Mouse (Mus musculus) brain, embryonic 14.5 days (tissue): ENCODE measurements around the gene Apoc4. TPM values are rescaled to one million over a fixed set of nuclear protein-coding genes. Genes with fewer than 3 reads are reported as not detected.

Experiments used
- DNase-seq: peaks from one replicate; pipeline ENCODE4 v3.0.0-alpha.2; 2011; ENCODE audit warnings: low read depth
- CTCF ChIP-seq: fragments of 200-500 bp; IDR thresholded peaks from 2 replicates; pipeline ENCODE4 v1.5.1; 2012; ENCODE audit warnings: inconsistent platforms, mild to moderate bottlenecking, moderate library complexity, borderline replicate concordance; ENCODE audit not compliant: insufficient read depth, insufficient read length; ENCODE audit errors: extremely low read depth
- POLR2A ChIP-seq: fragments of 200-500 bp; IDR thresholded peaks from 2 replicates; pipeline ENCODE4 v1.6.1; 2012; ENCODE audit warnings: mild to moderate bottlenecking, inconsistent platforms, borderline replicate concordance; ENCODE audit not compliant: poor library complexity, insufficient read depth, insufficient read length, severe bottlenecking; ENCODE audit errors: extremely low read depth
- polyA plus RNA-seq: library from polyadenylated mRNA; depleted of rRNA; stranded (reverse); fragments of >200 nt; gene quantifications from 2 replicates; pipeline ENCODE4 v1.2.3, GENCODE M21; 2012

Gene Apoc4
- polyA plus RNA-seq, 1 experiment: not detected

DNA sequence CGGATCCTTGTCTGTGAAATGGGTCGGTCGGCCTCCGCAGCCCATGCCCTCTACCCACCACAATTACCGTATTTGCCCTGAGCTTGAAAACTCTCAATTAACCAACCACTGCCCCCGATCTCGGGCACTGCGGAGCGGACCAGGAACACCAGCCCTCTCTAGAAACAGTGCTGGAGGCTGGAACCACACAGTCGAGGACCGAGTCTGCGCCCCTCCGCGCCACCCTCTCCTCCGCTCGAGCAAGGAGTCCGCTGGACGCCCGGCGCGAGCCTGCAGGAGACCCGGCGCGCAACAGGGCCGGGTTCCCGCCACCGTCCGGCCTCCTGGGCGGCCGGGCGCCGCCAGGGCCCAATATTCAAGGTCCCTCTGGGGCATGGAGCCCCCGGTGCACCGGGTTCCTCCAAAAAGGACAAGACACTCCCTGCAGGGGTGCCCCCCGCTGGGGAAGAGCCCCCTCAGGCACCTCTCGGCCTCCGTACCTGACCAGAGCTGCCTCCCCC is 16.8 kb downstream of the Apoc4 start:
- peak; percentile 5 for DNase-seq
- TF ChIP-seq POLR2A (no peak), CTCF (no peak)

DNA sequence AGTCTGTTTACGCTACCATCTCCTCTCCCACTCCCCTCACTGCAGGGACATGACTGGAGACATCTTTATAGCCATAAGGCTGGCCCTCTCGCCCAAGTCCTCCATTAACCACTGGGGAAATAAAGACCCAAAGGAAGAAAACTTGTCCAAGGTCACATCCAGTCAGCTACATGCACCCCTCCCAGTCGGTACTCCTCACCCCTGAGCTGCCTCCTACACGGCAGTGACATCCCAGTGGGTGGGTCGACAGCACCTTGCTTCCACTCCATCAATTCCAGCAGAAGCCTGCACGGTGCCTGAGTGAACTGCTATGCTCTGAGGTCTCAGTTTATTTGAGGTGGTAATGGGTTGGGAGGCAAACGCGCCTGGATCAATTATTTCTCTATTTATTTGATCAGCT is 17.3 kb downstream of the Apoc4 start:
- TF ChIP-seq POLR2A (no peak), CTCF (no peak)
- DNase-seq: no peak

DNA sequence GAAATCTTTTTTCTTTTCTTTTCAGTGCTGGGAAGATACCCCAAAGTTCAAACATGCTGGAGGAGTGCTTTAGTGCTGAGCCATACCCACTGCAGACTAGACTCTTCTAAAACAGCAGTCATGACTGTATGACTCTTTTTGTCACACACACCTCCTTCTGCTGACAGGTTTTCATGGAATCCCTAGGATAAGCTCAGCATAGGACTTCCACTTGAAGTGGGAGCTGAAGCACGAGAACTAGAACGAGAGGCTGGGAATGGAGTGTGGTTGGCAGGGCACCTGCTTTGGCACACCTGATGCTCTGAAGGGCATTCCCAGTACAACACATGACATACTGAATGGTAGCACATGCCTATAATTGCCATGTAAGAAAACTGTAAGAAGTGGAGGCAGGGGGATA is 28.7 kb downstream of the Apoc4 start:
- TF ChIP-seq CTCF (no peak), POLR2A (no peak)
- DNase-seq: no peak

DNA sequence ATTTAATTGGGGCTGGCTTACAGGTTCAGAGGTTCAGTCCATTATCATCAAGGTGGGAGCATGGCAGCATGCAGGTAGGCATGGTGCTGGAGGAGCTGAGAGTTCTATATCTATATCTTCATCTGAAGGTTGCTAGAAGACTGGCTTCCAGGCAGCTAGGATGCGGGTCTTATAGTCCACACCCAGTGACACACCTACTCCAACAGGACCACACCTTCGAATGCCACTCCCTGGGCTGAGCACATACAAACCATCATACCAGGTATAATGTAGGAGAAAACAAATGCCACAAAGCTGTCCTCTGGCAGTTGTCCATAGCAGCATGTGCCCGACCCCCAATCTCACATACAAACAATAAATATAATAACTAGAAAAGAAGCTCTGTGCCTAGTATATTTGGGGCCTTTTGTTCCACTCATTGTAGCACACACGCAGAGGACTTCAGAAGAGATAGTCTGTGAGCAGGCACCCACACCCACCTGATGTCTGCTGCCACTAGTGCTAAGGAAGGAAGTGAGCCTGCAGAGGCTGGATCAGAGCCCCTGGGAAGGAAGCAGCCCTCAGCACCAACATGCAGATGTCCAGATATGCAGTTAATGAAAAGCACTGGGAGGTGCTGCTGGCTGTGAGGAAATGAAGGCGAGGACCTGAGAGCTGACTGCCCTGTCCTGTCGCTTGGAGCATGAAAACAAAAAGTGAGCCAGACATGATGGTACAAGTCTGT is 30.1 kb downstream of the Apoc4 start:
- TF ChIP-seq POLR2A (no peak), CTCF (no peak)
- no peak for DNase-seq

DNA sequence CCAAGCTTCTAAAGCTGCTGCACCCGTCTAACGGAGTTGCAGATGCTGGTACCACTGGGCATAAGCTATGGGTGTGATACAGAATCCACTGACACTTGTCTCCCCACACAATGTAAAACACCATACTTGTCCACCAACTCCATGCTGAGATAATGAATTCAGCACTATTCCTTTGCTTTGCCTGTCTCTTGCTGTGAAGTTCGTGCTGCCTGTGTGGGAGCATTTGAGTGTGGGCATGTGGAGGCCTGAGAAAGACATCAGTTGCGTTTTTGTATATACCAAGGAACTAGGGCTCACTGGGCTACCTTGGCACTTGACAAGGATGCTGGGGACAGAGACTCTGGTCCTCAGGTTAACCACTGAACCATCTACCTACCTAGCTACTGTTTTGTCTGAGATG is 40.1 kb downstream of the Apoc4 start:
- no peak for TF ChIP-seq POLR2A
- TF ChIP-seq CTCF: no peak
- no peak for DNase-seq

DNA sequence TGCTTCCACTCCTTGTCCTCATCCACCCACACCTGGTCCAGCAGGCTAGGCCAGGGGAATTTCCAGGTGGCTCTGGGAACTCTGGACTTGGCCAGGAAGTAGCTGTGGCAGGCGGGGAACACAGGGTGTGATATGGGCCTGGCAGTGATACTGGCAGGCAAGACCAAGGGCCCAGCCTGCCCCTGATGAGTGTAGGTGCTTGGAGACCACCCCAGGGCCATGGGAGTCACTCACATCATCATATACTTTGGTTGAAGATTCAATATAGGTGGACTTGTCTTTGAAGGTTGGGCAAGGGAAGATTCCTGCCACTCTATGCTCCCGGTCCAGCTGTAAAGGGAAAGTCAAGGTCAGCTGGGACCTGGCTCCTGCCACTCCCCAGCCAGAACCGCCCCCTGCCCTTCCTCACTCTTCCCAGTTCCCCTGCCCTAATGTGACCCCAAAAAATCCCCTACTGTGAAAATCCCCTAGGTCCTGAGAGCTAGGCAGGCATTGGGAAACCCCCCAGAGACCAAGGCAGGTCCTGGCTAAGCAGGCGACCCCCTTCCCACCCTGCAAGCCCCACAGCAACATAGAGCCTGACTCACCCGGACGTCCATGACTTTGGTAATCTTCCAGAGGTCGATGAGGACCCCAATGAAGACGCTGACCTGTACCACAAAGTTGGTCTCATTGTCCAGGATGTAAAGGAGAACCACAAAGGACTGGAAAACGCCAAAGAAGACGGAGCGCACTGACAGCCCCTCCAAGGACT is 46.0 kb downstream of the Apoc4 start:
- no peak for DNase-seq
- TF ChIP-seq CTCF: no peak

DNA sequence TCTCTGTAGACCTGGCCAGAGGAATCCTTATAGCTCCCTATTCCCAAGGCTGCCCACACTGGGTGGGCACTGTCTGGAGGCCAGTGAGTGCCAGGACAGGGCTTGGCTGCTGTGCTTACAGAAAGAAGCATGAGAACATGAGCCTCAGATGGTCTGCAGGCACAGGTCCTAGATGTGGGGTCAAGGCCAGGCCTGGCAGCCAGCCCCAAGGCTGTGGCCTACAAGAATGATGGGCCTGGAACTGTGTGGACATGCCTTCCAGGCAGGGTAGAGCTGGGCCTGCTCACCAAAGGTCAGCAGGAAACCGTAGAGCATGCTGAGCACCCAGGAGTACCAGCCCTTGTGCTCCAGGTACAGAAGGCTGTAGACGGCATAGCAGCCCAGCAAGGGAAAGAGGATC is 46.7 kb downstream of the Apoc4 start:
- TF ChIP-seq CTCF: no peak
- TF ChIP-seq POLR2A: no peak
- DNase-seq: no peak

DNA sequence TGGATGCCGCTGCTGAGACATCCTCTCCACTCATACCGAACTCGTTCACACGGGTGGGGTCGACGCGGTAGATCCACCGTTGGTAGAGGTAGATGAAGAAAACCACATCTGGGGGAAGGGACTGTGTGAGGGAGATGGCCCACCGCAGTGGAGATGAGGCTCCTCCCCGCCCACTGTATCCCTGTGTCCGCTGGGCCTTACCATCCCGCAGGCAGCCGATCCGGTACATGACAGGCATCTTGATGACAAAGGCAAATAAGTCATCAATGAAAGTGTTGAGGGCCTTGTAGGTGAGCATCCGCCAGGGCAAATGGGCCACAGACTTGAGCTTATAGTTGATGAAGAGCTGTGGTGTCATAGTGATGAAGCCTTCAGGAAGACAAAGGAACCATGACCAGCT is 47.4 kb downstream of the Apoc4 start:
- TF ChIP-seq CTCF (no peak), POLR2A (no peak)
- DNase-seq: no peak

DNA sequence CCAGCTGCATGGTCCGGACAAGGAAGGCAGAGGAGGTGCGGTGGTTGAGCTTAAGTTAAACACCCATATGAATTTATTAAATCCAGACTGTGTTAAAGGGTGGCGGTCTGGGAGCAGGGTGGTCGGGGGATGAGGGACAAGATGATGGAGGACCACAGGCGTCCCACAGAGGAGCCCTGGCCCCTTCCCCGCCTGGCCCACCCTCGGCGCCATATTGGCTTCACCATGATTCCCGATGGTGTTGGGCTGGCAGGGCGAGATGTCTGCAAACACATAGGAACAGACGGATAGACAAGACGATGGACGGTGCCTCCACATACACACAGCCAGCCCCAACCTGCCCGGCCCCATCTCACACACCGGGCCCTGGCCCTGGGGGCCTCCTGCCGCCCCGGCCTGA is 48.1 kb downstream of the Apoc4 start:
- TF ChIP-seq POLR2A (no peak), CTCF (no peak)
- DNase-seq: no peak

DNA sequence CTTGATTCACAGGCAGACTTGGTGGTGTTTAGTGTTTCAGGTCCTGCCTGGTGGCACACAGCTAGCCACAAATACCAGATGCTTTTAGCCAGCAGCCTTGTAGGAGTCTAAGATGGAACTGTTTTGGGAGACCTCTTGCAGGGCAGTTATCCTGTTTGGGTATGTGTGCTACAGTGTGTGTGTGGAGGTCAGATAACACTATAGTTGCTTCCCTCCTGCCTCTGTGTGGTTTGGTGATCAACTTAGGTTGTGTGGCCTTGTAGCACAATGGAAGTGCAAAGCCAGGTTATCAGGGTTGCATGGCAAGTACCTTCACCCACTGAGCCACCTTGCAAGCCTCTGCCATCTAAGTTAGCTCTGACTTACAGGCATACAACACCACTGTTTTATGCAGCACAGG is 48.6 kb downstream of the Apoc4 start:
- DNase-seq: no peak
- TF ChIP-seq CTCF (no peak), POLR2A (no peak)

DNA sequence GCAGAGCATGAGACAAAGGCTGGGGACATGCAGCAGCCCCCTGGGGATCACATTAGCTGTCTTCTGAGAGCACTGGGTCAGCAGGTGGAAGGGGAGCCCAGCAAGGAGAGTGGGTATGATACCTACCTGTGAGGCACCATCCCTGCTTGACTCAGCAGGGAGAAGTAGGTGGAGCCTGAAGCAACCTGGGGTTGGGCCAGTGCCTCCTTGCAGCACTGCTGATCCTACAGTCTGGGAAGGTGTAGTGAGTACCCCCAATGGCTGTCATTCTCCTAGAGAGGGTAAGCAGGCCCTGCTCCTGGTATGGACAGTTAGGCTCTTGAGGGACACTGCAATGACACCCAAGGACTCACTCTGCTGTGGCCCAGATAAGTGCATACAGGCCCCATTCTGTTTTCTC is 49.0 kb downstream of the Apoc4 start:
- DNase-seq: no peak
- TF ChIP-seq CTCF: no peak
- no peak for TF ChIP-seq POLR2A

DNA sequence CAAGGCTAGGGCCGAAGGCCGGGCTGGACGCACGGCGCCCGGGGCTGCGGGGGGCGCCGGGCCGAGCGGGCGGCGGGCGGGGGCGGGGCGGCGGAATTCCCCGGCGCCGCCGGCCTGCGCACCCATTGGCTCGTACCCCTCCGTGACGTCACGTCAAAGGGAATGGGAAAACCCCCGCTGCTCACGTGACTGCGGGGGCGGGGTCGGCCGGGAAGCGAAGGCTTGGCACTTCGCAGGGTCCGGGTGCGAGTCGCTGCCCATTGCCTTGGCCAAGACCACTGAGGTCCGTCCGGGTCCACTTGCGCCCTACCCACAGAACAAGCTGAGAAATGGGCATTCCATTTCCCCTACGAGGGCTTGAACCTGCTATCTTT is 51.9 kb downstream of the Apoc4 start, which contains the start of gene Relb:
Relb (minus strand) TSS at position 78 of the 374 bp plus-strand sequence.
- DNase-seq: peak; percentile 91
- TF ChIP-seq CTCF (no peak), POLR2A (no peak)
